Mouse (Mus musculus) gonadal fat pad, adult 2 months (tissue): ENCODE results near the gene Ccdc97. TPM values are rescaled to one million over a fixed set of nuclear protein-coding genes. Genes with fewer than 3 reads are reported as not detected.

Experiments used
- DNase-seq: peaks from one replicate; pipeline ENCODE4 v3.0.0-alpha.2; 2012; ENCODE audit warnings: low read depth
- polyA plus RNA-seq: library from polyadenylated mRNA; depleted of rRNA; stranded (reverse); fragments of >200 nt; gene quantifications from 2 replicates; pipeline ENCODE4 v1.2.3, GENCODE M21; 2012

The Ccdc97 gene
- polyA plus RNA-seq, 1 experiment, result 46.3 TPM

DNA sequence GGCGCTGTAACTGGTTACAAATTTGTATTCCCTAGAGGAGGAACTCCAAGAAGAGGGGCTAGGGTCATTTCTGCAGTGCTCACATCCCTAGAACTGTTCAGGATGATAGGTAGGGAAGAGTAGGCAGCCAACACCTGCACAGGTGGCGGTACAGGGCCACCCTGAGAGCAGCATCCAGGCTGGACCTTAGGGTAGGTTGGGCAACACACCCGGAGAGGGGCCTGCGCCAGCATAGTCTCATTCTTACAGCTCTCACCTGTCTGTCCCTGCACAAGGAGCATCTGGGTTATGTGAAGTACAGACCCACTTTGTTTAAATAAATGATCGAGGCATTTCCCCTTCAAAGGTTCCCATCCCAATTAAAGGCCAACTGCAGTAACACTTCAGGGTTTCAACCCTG, 1.9 kb upstream of the Ccdc97 start:
- DNase-seq, result no peak

DNA sequence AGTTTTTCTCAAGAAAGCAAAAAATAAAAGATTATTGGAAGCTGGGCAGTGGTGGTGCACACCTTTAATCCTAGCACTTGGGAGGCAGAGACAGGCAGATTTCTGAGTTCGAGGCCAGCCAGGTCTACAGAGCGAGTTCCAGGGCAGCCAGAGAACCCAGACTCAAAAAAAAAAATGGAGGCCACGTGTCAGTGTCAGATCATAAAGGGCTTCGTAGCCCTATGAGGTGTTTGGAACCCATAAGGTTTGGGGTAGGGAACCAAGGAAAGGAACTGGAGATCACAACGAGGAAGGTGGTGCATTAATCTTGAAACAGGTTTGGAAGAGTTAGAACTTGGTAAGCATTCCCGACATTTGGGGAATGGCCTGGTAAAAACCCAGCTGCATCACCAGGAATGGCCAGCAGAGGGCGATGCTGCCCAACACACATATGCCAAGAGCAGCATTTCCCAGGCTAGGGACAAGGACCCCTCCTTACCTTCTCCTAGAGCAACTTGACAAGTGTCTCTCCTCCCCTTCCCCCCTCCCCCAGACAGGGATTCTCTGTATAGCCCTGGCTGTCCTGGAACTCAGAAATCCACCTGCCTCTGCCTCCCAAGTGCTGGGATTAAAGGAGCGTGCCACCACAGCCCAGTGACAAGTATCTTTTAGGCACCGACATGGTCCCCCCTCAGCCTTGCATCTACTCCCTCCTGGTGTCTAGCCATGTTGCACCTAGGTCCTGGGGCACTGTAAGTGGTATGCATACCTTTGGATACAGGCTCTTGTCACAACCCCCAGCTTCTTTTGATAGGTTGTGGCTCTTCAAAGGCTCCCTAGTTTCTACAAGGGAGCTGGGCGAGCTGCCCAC, 1.1 kb upstream of the Ccdc97 start:
- DNase-seq, result no peak

- DNase-seq, result no peak
Measured at GRCm38 (mm10) chr7:25717478-25717877, 1.4 kb downstream of the Ccdc97 start.

GRCm38 (mm10) chr7:25715731-25716271, 3.1 kb downstream of the Ccdc97 start:
- no peak for DNase-seq

DNA sequence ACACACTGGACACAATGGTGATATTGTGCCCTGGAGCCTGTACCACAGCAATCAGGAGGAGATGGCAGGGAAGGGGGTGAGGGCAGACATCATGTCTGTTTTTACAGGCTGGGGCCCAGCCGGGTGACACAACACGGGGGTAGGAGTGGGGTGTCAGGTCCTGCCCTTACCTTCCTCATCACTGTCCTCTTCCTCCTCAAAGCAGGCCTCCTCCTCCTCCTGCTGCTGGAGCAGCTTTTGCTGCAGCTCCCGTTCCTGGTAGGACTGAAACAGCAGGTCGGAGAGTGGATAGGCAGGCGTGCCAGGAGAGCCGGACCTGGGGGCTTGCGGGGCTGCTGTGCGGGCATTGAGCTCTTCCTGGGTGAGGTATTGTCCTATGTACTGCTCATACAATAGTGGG, 4.3 kb downstream of the Ccdc97 start:
- no peak for DNase-seq

GRCm38 (mm10) chr7:25712801-25713200, 6.1 kb downstream of the Ccdc97 start:
- no peak for DNase-seq

- DNase-seq, result no peak
Measured at GRCm38 (mm10) chr7:25711731-25712197, 7.1 kb downstream of the Ccdc97 start.

- DNase-seq, result no peak
Measured at GRCm38 (mm10) chr7:25711165-25711564, 7.7 kb downstream of the Ccdc97 start.

- DNase-seq, result no peak
Measured at GRCm38 (mm10) chr7:25710519-25711130, 8.3 kb downstream of the Ccdc97 start.

DNA sequence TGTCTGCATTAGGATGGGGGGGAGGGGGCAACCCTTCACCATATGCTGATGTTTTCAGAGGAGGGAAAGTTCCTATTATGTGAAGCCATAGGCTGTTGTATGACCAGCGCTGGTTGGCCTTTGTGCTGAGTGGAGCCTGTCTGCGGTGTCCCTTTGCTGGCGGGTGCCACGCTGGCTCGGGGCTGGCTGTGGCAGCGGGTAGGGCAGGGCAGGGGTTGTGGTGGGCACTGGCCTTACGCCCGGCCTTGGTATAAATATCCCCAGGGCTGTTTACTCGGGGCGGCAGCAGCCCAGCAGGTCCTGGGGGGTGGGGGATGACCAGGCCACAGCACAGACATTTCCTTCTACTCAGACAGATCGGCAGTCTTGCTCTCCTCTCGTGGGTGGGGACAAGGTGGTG, 8.9 kb downstream of the Ccdc97 start:
- no peak for DNase-seq

GRCm38 (mm10) chr7:25707581-25708292, 11.2 kb downstream of the Ccdc97 start:
- no peak for DNase-seq

DNA sequence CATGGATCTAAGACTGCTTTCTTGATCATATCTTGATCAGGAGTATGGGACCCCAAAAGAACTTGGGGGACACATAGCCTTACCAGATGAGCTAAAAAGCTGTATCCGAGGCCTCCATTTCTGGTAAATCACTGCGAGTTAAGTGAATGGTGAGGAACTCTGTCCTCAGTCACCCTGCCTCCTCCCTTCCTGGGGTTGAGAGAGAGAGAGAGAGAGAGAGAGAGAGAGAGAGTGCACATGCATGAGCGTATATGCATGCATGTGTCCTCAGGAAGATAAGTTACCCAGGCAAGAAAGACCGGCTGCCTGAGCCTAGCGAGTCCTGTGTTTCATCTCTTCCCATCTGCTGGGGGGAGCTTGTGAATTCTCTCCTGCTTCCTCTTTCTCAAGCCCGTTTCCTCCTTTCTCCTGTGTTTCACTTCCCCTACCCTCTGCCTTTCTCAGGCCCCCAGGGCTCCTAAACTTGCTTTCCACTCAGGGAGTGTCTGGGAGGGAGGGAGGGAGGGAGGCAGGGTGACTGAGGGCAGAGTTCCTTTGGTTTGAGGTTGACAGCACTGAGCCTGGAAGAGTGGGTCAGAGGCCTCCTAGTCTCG, 12.2 kb downstream of the Ccdc97 start:
- DNase-seq, result no peak

- DNase-seq, result no peak
Measured at GRCm38 (mm10) chr7:25705801-25706251, 13.1 kb downstream of the Ccdc97 start.

GRCm38 (mm10) chr7:25704716-25705364, 14.0 kb downstream of the Ccdc97 start:
- no peak for DNase-seq

DNA sequence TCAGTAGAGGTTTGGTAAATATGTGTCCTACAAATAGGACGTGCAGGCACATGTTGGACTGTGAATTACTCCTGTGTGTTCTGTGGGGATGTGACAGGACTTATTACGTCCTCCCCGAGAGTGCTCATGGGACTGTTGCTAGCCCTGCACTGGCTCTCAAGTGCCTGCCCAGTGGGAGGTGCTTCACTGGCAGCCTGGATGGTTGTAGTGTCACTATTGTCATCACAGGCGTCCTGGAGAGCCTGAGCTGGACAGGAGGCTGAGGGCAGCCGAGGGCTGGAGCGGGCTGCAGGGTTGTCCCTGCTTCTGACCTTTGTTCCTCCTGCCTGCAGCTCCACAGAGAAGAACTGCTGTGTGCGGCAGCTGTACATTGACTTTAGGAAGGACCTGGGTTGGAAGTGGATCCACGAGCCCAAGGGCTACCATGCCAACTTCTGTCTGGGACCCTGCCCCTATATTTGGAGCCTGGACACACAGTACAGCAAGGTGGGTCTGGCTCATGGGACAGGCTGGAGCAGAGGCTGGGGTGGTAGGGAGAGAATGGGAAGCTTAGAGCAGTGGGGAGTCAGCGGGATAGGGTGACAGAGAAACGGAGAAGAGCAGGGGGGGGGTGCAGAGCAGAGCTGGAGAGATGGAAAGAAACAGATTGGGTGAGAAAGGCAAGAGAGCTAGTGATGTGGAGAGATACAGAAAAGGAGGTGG, 14.9 kb downstream of the Ccdc97 start:
- no peak for DNase-seq

DNA sequence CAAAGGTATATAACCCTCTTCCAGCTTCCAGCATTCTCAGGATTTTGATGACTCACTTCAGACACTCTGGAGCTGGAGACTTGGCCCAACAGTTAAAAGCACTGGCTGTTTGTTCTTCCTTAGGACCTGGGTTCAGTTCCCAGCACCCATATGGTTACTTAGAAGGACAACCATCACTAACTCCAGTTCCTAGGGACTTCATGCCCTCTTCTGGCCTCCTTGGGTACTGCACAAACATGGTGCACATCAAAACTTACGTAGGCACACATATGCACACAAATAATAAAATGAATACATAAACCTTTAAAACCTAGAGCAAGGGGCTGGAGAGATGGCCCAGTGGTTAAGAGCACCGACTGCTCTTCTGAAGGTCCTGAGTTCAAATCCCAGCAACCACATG, 16.5 kb downstream of the Ccdc97 start:
- DNase-seq, result no peak

DNA sequence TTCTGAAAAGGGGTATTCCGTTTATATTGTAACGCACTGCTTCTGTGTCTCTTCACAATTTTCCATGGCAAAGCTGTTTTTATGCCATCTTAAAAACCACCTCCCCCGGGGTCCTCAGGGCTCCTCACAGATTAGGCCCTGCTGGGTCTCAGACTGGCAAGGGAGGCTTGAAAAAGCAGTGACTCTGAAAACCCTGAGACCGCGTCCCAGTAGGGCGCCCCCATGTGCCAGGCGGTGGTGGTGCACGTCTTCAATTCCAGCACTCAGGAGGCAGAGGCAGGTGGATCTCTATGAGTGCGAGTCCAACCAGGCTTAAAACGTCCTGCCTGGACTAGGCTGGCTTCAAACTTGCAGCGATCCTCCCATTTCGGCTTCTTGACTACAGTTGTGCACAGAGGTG, 18.2 kb downstream of the Ccdc97 start:
- no peak for DNase-seq

GRCm38 (mm10) chr7:25699851-25700250, 19.0 kb downstream of the Ccdc97 start:
- DNase-seq, result no peak

- no peak for DNase-seq
Measured at GRCm38 (mm10) chr7:25694104-25694503, 24.8 kb downstream of the Ccdc97 start.

DNA sequence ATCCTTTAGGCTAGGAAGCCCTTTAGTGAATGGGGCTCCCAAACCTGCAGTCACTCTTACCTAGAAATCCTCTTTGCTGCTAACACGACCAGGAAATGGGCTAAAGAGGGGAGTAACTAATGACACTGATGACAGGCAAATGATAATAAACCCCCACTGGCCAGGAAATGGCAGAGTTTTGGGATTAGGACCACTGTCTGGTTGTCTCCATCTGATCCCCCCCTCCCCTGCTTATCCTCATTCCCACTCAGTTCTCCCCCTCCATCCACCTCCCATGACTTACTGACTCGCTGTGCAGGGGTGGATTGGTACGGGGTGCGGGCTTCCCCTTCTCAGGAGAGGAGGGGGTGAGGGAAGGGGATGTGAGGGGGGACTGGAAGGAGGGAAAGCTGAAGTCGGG, 28.8 kb downstream of the Ccdc97 start:
- DNase-seq, result no peak

DNA sequence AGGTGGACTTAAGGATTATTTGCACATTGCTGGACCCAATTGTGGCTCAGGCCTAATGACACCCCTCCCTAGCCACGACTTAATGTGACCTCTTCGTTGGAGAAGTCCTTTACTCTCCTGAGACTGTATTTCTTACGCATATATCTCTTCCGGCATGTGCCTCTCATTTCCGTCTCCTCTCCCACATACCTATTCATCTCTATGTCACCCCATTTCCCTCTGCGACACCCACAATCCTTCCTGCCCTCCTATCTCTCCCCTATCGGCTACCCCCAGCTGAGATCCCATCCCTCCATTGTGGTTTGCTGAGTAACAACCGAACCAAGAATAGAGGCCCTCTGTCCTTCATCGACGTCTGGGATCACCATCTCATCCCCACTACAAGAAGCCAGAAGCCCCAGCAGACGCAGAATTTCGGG, 29.3 kb downstream of the Ccdc97 start:
- no peak for DNase-seq
